Mouse (Mus musculus): ENCODE data around the gene Pkp3.
"Not testable (repeated sequence)": the region's sequence is repeated elsewhere in the genome, so short reads cannot be mapped to it uniquely, and the experiment has no call there.

- not testable (repeated sequence) for TF ChIP-seq POLR2A (IDR thresholded peaks at IDR 0.05; ENCODE audit: low read depth, low read length); CTCF (conservative IDR thresholded peaks at IDR 0.05; ENCODE audit: insufficient read depth, insufficient read length, low read depth, low read length)
Measured at GRCm38 (mm10) chr7:141036624-141037023, 41.4 kb upstream of the Pkp3 start.
